Mouse (Mus musculus): Measurements from ENCODE around the gene Wbp1l.
A peak's percentile ranks its signal among the peaks of the same experiment; 100 is the strongest.

Wbp1l gene

GRCm38 (mm10) chr19:46631637-46632036, 32.8 kb downstream of the Wbp1l start:
- no peak for DNase-seq

- peak; percentile 53 for DNase-seq
Measured at GRCm38 (mm10) chr19:46635766-46636165, 36.9 kb downstream of the Wbp1l start.

- DNase-seq = peak; percentile 50
Measured at GRCm38 (mm10) chr19:46637598-46637997, 38.7 kb downstream of the Wbp1l start.

- peak; percentile 44 for DNase-seq
Measured at GRCm38 (mm10) chr19:46639053-46639452, 40.2 kb downstream of the Wbp1l start.

GRCm38 (mm10) chr19:46639496-46639895, 40.6 kb downstream of the Wbp1l start:
- DNase-seq = no peak

GRCm38 (mm10) chr19:46640780-46641179, 41.9 kb downstream of the Wbp1l start:
- no peak for DNase-seq

GRCm38 (mm10) chr19:46641420-46642085, 42.7 kb downstream of the Wbp1l start:
- peak; percentile 48 for DNase-seq

GRCm38 (mm10) chr19:46642136-46642753, 43.4 kb downstream of the Wbp1l start:
- no peak for DNase-seq

GRCm38 (mm10) chr19:46643236-46643635, 44.4 kb downstream of the Wbp1l start:
- no peak for DNase-seq

GRCm38 (mm10) chr19:46644343-46644792, 45.5 kb downstream of the Wbp1l start:
- no peak for DNase-seq

GRCm38 (mm10) chr19:46644793-46645602, 46.1 kb downstream of the Wbp1l start:
- DNase-seq = no peak

- no peak for DNase-seq
Measured at GRCm38 (mm10) chr19:46646041-46646481, 47.2 kb downstream of the Wbp1l start.

- DNase-seq = no peak
Measured at GRCm38 (mm10) chr19:46647254-46647653, 48.4 kb downstream of the Wbp1l start.

- DNase-seq = no peak
Measured at GRCm38 (mm10) chr19:46647850-46648249, 49.0 kb downstream of the Wbp1l start.

GRCm38 (mm10) chr19:46648565-46648964, 49.7 kb downstream of the Wbp1l start:
- no peak for DNase-seq

GRCm38 (mm10) chr19:46653188-46653587, 54.3 kb downstream of the Wbp1l start:
- DNase-seq = no peak

- DNase-seq = no peak
Measured at GRCm38 (mm10) chr19:46653616-46654235, 54.8 kb downstream of the Wbp1l start.

GRCm38 (mm10) chr19:46655626-46656025, 56.7 kb downstream of the Wbp1l start:
- no peak for DNase-seq

GRCm38 (mm10) chr19:46656151-46656840, 57.4 kb downstream of the Wbp1l start:
- DNase-seq = no peak

- peak; percentile 53 for DNase-seq
Measured at GRCm38 (mm10) chr19:46657339-46658020, 58.6 kb downstream of the Wbp1l start.

- no peak for DNase-seq
Measured at GRCm38 (mm10) chr19:46658348-46658747, 59.5 kb downstream of the Wbp1l start.

- DNase-seq = no peak
Measured at GRCm38 (mm10) chr19:46658851-46659250, 60.0 kb downstream of the Wbp1l start.
